Mouse (Mus musculus) G1E (cell line): ENCODE results near the gene Gsg1l2. TPM values are rescaled to one million over a fixed set of nuclear protein-coding genes. Genes with fewer than 3 reads are reported as not detected.

Source experiments
- ATAC-seq: 2 replicates; pipeline ENCODE4 v1.8.0; 2016; ENCODE audit warnings: mild to moderate bottlenecking; ENCODE audit not compliant: insufficient number of reproducible peaks, poor library complexity, low FRiP score, severe bottlenecking; ENCODE audit errors: extremely low read depth
- DNase-seq: peaks from one replicate; pipeline ENCODE4 v3.0.0; 2012; ENCODE audit warnings: low spot score
- H3K27me3 ChIP-seq: 2 replicates; pipeline ENCODE4 v1.6.1; 2012; ENCODE audit warnings: mild to moderate bottlenecking, low read length, inconsistent platforms; ENCODE audit not compliant: insufficient read depth
- H3K36me3 ChIP-seq: replicated peaks from 2 replicates; pipeline ENCODE3; 2012; ENCODE audit warnings: mild to moderate bottlenecking, inconsistent platforms
- H3K4me1 ChIP-seq: 2 replicates; pipeline ENCODE4 v1.6.1; 2012; ENCODE audit warnings: low read depth, low read length, inconsistent platforms, mixed read lengths; ENCODE audit not compliant: insufficient read depth
- H3K4me3 ChIP-seq: 2 replicates; pipeline ENCODE4 v1.5.1; 2012; ENCODE audit warnings: low read depth, mild to moderate bottlenecking, inconsistent platforms, low read length, moderate library complexity, mixed read lengths
- H3K9me3 ChIP-seq: replicated peaks from 2 replicates; pipeline ENCODE4 v1.6.1; 2012; ENCODE audit warnings: inconsistent platforms
- CTCF ChIP-seq: IDR thresholded peaks from 2 replicates; pipeline ENCODE4 v1.5.1; 2012; ENCODE audit warnings: low read depth, low read length, inconsistent platforms, mixed read lengths
- GATA1 ChIP-seq: IDR thresholded peaks from 2 replicates; pipeline ENCODE4 v1.6.1; 2012; ENCODE audit warnings: borderline replicate concordance, low read length, inconsistent platforms, mixed read lengths
- GATA2 ChIP-seq: IDR thresholded peaks from 2 replicates; pipeline ENCODE4 v1.6.1; 2012; ENCODE audit warnings: low read depth, low read length, inconsistent platforms, borderline replicate concordance
- POLR2AphosphoS5 ChIP-seq: IDR thresholded peaks from 2 replicates; pipeline ENCODE4 v1.6.1; 2012; ENCODE audit warnings: low read depth, low read length, inconsistent platforms; ENCODE audit not compliant: insufficient replicate concordance
- TAL1 ChIP-seq: conservative IDR thresholded peaks from 2 replicates; pipeline ENCODE4 v1.6.1; 2012; ENCODE audit warnings: low read depth, low read length, inconsistent platforms, mixed read lengths
- polyA plus RNA-seq: library from polyadenylated mRNA; stranded (reverse); fragments of >175 nt; gene quantifications from 2 replicates; pipeline ENCODE4 v1.2.3, GENCODE M21; 2012
- total RNA-seq, 2 experiments: library from RNA; stranded (forward) in 1 of 2; stranded (reverse) in 1 of 2; fragments of 200-1000 nt in 1 of 2; fragments of >200 nt in 1 of 2; fragmentation: Nextera tagmentation in 1 of 2; gene quantifications; 2 replicates each; pipeline ENCODE4 v1.2.3; 2014 to 2017

The Gsg1l2 gene
- total RNA-seq (2014; fragmentation: Nextera tagmentation) (not detected in 2 replicates), total RNA-seq (2017) (not detected in 2 replicates), polyA plus RNA-seq (not detected in 2 replicates)

GRCm38 (mm10) chr11:67774379-67774778, at the start of gene Gsg1l2:
TSS of gene Gsg1l2 (plus strand) at chr11:67774608.
- DNase-seq (no peak), ATAC-seq (no peak)
- no peak for TF ChIP-seq TAL1
- TF ChIP-seq POLR2AphosphoS5, result no peak
- Histone ChIP-seq H3K36me3 (no peaks in the 10 kb centered on the region), H3K27me3 (no peaks in the 10 kb centered on the region), H3K9me3 (peaks cover 56% of the 10 kb centered on the region), H3K4me1 (no peaks in the 10 kb centered on the region), H3K4me3 (no peak within 1 kb of the TSS; the same call in 1 of the 2 replicates)

- no peaks in the 10 kb centered on the region for H3K36me3 ChIP-seq
- H3K4me3 ChIP-seq, result no peak overlapping the region
- H3K9me3 ChIP-seq, result peaks cover 43% of the 10 kb centered on the region
- no peak for DNase-seq
- H3K27me3 ChIP-seq, result no peaks in the 10 kb centered on the region
- no peaks in the 10 kb centered on the region for H3K4me1 ChIP-seq
- TF ChIP-seq GATA1 (no peak), CTCF (no peak), GATA2 (no peak), POLR2AphosphoS5 (no peak), TAL1 (no peak)
- ATAC-seq, result no peak
Measured at GRCm38 (mm10) chr11:67727095-67727494, 47.3 kb upstream of the Gsg1l2 start.

GRCm38 (mm10) chr11:67728726-67729125, 45.7 kb upstream of the Gsg1l2 start:
- TF ChIP-seq GATA2 (no peak), POLR2AphosphoS5 (no peak), CTCF (no peak), TAL1 (no peak), GATA1 (no peak)
- Histone ChIP-seq H3K4me1 (no peaks in the 10 kb centered on the region), H3K36me3 (no peaks in the 10 kb centered on the region), H3K4me3 (no peak overlapping the region), H3K9me3 (peaks cover 37% of the 10 kb centered on the region), H3K27me3 (no peaks in the 10 kb centered on the region)
- DNase-seq (no peak), ATAC-seq (no peak)

- Histone ChIP-seq H3K27me3 (no peaks in the 10 kb centered on the region), H3K4me3 (no peak overlapping the region), H3K36me3 (no peaks in the 10 kb centered on the region), H3K9me3 (peaks cover 34% of the 10 kb centered on the region), H3K4me1 (no peaks in the 10 kb centered on the region)
- no peak for DNase-seq
- TF ChIP-seq TAL1, result no peak
- TF ChIP-seq POLR2AphosphoS5, result no peak
- no peak for TF ChIP-seq GATA2
- TF ChIP-seq GATA1, result no peak
- TF ChIP-seq CTCF, result no peak
- no peak for ATAC-seq
Measured at GRCm38 (mm10) chr11:67731056-67731455, 43.4 kb upstream of the Gsg1l2 start.

DNA sequence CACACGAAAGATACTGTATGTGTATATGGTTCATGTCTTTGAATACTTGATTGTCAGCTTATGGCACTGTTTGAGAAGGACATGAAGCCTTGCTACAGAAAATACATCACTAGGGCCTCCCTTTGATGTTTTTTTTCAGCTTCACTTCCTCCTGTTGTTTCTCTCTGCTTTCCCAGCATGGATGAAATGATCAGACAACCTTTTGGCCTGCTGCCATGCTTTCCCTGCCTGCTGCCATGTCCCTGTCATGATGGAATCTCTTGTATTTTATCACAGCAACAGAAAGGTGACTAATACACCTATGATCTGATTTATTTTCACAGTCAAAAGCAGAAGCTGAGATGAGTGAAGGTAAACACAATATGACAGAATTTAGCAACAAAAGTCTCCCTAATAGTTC, 40.7 kb upstream of the Gsg1l2 start:
- Histone ChIP-seq H3K27me3 (no peaks in the 10 kb centered on the region), H3K4me3 (no peak overlapping the region), H3K36me3 (no peaks in the 10 kb centered on the region), H3K9me3 (peaks cover 25% of the 10 kb centered on the region), H3K4me1 (no peaks in the 10 kb centered on the region)
- TF ChIP-seq CTCF, result no peak
- no peak for TF ChIP-seq GATA1
- TF ChIP-seq TAL1, result no peak
- no peak for TF ChIP-seq POLR2AphosphoS5
- TF ChIP-seq GATA2, result no peak
- no peak for DNase-seq
- ATAC-seq, result no peak

DNA sequence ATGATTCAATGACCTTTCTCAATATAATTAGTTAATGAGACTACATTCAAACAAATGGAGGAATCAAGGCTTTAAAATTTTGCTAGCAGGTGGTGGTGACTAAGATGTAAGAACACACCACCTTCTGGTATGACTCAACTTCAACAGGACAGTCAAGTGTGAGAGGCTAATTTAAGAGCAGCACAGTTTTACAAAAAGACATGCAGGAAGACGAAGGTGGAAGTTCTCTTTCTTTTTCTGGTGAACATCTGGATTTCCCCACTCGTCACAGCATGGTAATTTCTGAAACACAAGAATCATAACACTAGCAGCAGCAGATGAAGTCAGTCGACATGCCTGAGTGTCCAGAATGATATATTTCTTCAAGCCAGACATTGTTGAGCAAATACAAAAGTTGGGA, 39.8 kb upstream of the Gsg1l2 start:
- DNase-seq, result no peak
- Histone ChIP-seq H3K4me3 (no peak overlapping the region), H3K27me3 (no peaks in the 10 kb centered on the region), H3K9me3 (peaks cover 23% of the 10 kb centered on the region), H3K4me1 (no peaks in the 10 kb centered on the region), H3K36me3 (no peaks in the 10 kb centered on the region)
- ATAC-seq, result no peak
- TF ChIP-seq GATA2 (no peak), CTCF (no peak), GATA1 (no peak), TAL1 (no peak)

- Histone ChIP-seq H3K36me3 (no peaks in the 10 kb centered on the region), H3K9me3 (peaks cover 17% of the 10 kb centered on the region; the same call in 1 of the 2 replicates), H3K4me1 (no peaks in the 10 kb centered on the region), H3K27me3 (no peaks in the 10 kb centered on the region), H3K4me3 (no peak overlapping the region)
- DNase-seq (no peak), ATAC-seq (no peak)
- TF ChIP-seq GATA1, result no peak
Measured at GRCm38 (mm10) chr11:67738345-67738744, 36.1 kb upstream of the Gsg1l2 start.
